Mouse (Mus musculus) lung, postnatal 0 days (tissue): ENCODE data around the gene Ldb3.

Experiments
- CTCF ChIP-seq: IDR thresholded peaks from 2 replicates; pipeline ENCODE4 v1.5.1; 2016; ENCODE audit warnings: antibody characterized with exemption, mild to moderate bottlenecking
- EP300 ChIP-seq: IDR thresholded peaks from 2 replicates; pipeline ENCODE4 v1.6.1; 2016; ENCODE audit warnings: antibody characterized with exemption, mild to moderate bottlenecking, control low read depth

- TF ChIP-seq CTCF (no peak), EP300 (no peak)
Measured at GRCm38 (mm10) chr14:34561647-34562046, 26.8 kb downstream of the Ldb3 start.
